Mouse (Mus musculus) cerebellum, adult 9-11 months (tissue): ENCODE data around the gene Mcrs1.
"Not testable (repeated sequence)": the region's sequence is repeated elsewhere in the genome, so short reads cannot be mapped to it uniquely, and the experiment has no call there.

Experiments
- DNase-seq: peaks from one replicate; pipeline ENCODE4 v3.0.0; 2022

Mcrs1 gene

GRCm38 (mm10) chr15:99251626-99252380 is at the start of gene Mcrs1:
TSS of gene Mcrs1 (minus strand) at chr15:99251961.
- DNase-seq = peak; percentile 99

GRCm38 (mm10) chr15:99296213-99296612 is 44.5 kb upstream of the Mcrs1 start:
- DNase-seq = peak; percentile 39

GRCm38 (mm10) chr15:99295484-99295981 is 43.8 kb upstream of the Mcrs1 start, which contains the start of gene Fam186b:
TSS of gene Fam186b (minus strand) at chr15:99295888.
- peak; percentile 72 for DNase-seq

- peak; percentile 96 for DNase-seq
These were observed 43.1 kb upstream of the Mcrs1 start, which contains the start of gene Prpf40b for GRCm38 (mm10) chr15:99294813-99295374. TSS of gene Prpf40b (plus strand) at chr15:99295087.

GRCm38 (mm10) chr15:99294287-99294686 is 42.5 kb upstream of the Mcrs1 start:
- no peak for DNase-seq

GRCm38 (mm10) chr15:99290586-99290985 is 38.8 kb upstream of the Mcrs1 start:
- DNase-seq = no peak

- no peak for DNase-seq
These were observed 33.4 kb upstream of the Mcrs1 start for GRCm38 (mm10) chr15:99285189-99285535.

- DNase-seq = no peak
These were observed 32.9 kb upstream of the Mcrs1 start for GRCm38 (mm10) chr15:99284527-99285188.

- DNase-seq = no peak
These were observed 31.7 kb upstream of the Mcrs1 start for GRCm38 (mm10) chr15:99283456-99283855.

- DNase-seq = no peak
These were observed 26.5 kb upstream of the Mcrs1 start for GRCm38 (mm10) chr15:99278271-99278670.

GRCm38 (mm10) chr15:99276095-99276494 is 24.3 kb upstream of the Mcrs1 start:
- DNase-seq = no peak

- DNase-seq = peak; percentile 69
These were observed 13.9 kb upstream of the Mcrs1 start for GRCm38 (mm10) chr15:99265679-99266078.

- DNase-seq = no peak
These were observed 12.6 kb upstream of the Mcrs1 start for GRCm38 (mm10) chr15:99264363-99264762.

GRCm38 (mm10) chr15:99262702-99263101 is 10.9 kb upstream of the Mcrs1 start:
- no peak for DNase-seq

- no peak for DNase-seq
These were observed 8.0 kb upstream of the Mcrs1 start for GRCm38 (mm10) chr15:99259730-99260252.

- no peak for DNase-seq
These were observed 7.5 kb upstream of the Mcrs1 start for GRCm38 (mm10) chr15:99259167-99259729.

- DNase-seq = no peak
These were observed 3.5 kb upstream of the Mcrs1 start for GRCm38 (mm10) chr15:99255241-99255749.

- DNase-seq = no peak
These were observed 2.8 kb upstream of the Mcrs1 start for GRCm38 (mm10) chr15:99254477-99255005.

GRCm38 (mm10) chr15:99253772-99254171 is 2.0 kb upstream of the Mcrs1 start:
- no peak for DNase-seq

- not testable (repeated sequence) for DNase-seq
These were observed 1.4 kb upstream of the Mcrs1 start for GRCm38 (mm10) chr15:99253175-99253479.

GRCm38 (mm10) chr15:99252381-99253174 is 817 bp upstream of the Mcrs1 start:
- no peak for DNase-seq

GRCm38 (mm10) chr15:99251111-99251510 is 650 bp downstream of the Mcrs1 start:
- DNase-seq = peak; percentile 62
